Mouse (Mus musculus): ENCODE results near the gene 6820408C15Rik. TPM values are rescaled to one million over a fixed set of nuclear protein-coding genes. Genes with fewer than 3 reads are reported as not detected.
A peak's percentile ranks its signal among the peaks of the same experiment; 100 is the strongest.

6820408C15Rik gene
- polyA plus RNA-seq, 1 experiment from 2014 or later, result 0.76 TPM

DNA sequence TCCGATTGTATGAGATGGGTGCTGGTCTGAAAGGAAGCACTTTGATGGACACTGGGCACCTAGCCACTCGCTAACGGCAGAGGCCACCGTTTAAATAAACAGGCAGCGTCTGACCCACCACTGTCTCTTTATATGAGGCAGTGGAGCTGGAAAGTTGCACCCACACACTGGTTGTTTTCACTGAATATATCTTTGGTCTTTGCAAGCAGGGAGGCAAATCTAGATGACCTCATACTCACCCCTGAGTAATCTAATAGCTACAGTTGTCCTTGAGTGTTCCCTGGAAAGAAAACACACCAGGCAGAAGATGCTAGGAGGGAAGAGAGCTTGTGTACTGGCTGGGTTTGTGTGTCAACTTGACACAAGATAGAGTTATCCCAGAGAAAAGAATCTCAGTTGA lies 32.1 kb downstream of the 6820408C15Rik start:
- TF ChIP-seq CTCF (IDR thresholded peaks at IDR 0.05; ENCODE audit: low read depth), result no peak

DNA sequence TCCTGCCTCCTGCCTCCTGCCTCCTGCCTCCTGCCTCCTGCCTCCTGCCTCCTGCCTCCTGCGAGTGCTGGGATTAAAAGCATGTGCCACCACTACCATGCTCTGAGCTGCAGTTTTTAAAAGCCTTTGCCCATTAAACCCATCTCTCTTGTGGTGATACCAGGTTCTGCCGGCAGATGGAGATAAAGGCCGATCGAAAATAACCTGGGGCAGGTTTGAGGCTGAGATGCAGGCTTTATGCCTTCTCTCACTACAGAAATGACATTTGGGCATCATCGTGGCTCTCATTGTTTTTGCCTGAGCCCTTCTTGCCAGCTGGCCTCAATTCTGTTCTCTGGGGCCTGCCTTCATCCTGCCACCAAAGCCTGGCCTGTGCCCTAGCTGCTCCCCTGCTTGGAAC lies 34.9 kb downstream of the 6820408C15Rik start:
- no peak overlapping the region for H3K9ac ChIP-seq (ENCODE audit: low read depth, low read length)
- no peaks in the 10 kb centered on the region for H3K9me3 ChIP-seq (replicated peaks; ENCODE audit: low read length)
- 3% methylated on average over 5 of the region's 5 CpGs for WGBS
- ATAC-seq (replicated peaks; ENCODE audit: low FRiP score, low read depth), result no peak
- no peak overlapping the region for H3K4me3 ChIP-seq (replicated peaks; ENCODE audit: low read depth, low read length)
- no peaks in the 10 kb centered on the region for H3K4me1 ChIP-seq (replicated peaks; ENCODE audit: insufficient read depth, low read length)
- no peaks in the 10 kb centered on the region for H3K27me3 ChIP-seq (ENCODE audit: insufficient read depth, low read length)
- no peak overlapping the region for H3K4me2 ChIP-seq (ENCODE audit: low read length)
- peak; percentile 80 for TF ChIP-seq CTCF (IDR thresholded peaks at IDR 0.05; ENCODE audit: low read depth)
- H3K27ac ChIP-seq, result no peak overlapping the region
- no peaks in the 10 kb centered on the region for H3K36me3 ChIP-seq (ENCODE audit: insufficient read depth, low read length)
- DNase-seq (ENCODE audit: low spot score), result peak; percentile 73

More for the DNA sequence above, 32.1 kb downstream of the 6820408C15Rik start:
- no peak overlapping the region for H3K9ac ChIP-seq (ENCODE audit: low read depth, low read length)
- no peaks in the 10 kb centered on the region for H3K9me3 ChIP-seq (replicated peaks; ENCODE audit: low read length)
- H3K27me3 ChIP-seq (ENCODE audit: insufficient read depth, low read length), result no peaks in the 10 kb centered on the region
- no peaks in the 10 kb centered on the region for H3K36me3 ChIP-seq (ENCODE audit: insufficient read depth, low read length)
- H3K4me1 ChIP-seq (replicated peaks; ENCODE audit: insufficient read depth, low read length), result 0 out of 2 replicates have a peak, but pooled peaks cover 5% of the 10 kb centered on the region
- 7% methylated on average over 5 of the region's 5 CpGs for WGBS
- no peak overlapping the region for H3K27ac ChIP-seq
- no peak overlapping the region for H3K4me3 ChIP-seq (replicated peaks; ENCODE audit: low read depth, low read length)
- H3K4me2 ChIP-seq (ENCODE audit: low read length), result no peak overlapping the region
- ATAC-seq (replicated peaks; ENCODE audit: low FRiP score, low read depth) (no peak), DNase-seq (ENCODE audit: low spot score) (peak; percentile 66)

DNA sequence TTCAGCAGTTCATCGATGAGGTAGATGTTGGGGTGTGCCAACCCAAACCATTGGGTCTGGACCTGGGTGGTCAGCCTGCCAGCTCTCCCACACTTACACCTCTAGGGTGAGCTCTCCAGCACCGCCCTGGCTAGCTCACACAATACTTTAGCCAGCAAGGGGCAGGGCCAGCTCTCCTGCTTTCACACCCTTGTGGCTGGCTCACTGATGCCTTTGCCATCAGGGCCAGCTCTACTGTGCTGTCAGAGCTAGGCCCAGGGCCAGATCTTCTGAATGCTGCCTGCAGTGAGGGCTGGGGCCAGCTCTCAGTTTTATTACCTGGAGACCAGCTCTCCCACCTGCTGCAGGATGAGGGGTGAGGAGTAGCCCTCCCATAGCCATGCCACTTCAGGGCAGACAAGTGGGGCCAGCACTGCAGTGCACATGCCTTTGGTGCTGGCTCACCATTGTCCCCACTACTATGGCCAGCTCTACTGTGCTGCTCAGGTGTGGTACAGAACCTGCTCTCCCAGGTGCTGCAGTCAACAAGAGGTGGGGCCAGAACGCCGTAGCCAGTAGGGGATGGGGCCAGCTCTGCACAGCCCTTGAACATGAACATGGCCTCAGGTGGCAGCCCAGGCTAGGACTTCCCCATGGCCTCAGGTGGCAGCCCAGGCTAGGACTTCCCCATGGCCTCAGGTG lies 36.9 kb downstream of the 6820408C15Rik start:
- no peaks in the 10 kb centered on the region for H3K9me3 ChIP-seq (replicated peaks; ENCODE audit: low read length)
- H3K27ac ChIP-seq, result no peak overlapping the region
- no peaks in the 10 kb centered on the region for H3K4me1 ChIP-seq (replicated peaks; ENCODE audit: insufficient read depth, low read length)
- no peaks in the 10 kb centered on the region for H3K27me3 ChIP-seq (ENCODE audit: insufficient read depth, low read length)
- H3K4me2 ChIP-seq (ENCODE audit: low read length), result no peak overlapping the region
- ATAC-seq (replicated peaks; ENCODE audit: low FRiP score, low read depth) (no peak), DNase-seq (ENCODE audit: low spot score) (no peak)
- TF ChIP-seq CTCF (IDR thresholded peaks at IDR 0.05; ENCODE audit: low read depth), result no peak
- no peak overlapping the region for H3K9ac ChIP-seq (ENCODE audit: low read depth, low read length)
- no peaks in the 10 kb centered on the region for H3K36me3 ChIP-seq (ENCODE audit: insufficient read depth, low read length)
- no peak overlapping the region for H3K4me3 ChIP-seq (replicated peaks; ENCODE audit: low read depth, low read length)
- WGBS, result 79% methylated on average over 4 of the region's 4 CpGs

DNA sequence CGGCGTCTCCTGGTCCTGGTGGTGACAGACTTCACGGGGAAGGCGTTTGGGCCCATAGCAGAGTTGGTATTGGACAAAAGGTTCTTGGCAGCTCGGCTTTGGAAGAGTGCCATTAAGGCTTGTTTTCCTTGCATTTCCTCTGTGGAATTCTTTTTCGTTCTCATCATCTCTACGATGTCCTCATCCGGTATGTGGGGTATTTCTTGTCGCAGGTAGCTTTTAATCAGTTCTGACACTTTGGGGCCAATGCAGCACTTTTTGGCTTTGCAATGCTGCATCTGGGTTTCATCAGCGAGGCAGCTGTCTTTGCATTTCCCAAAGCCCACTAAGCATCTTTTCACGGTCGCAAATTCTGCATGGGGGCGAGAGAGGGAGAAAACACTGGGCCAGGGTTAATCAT lies 43.9 kb downstream of the 6820408C15Rik start:
- H3K4me2 ChIP-seq (ENCODE audit: low read length), result no peak overlapping the region
- H3K4me1 ChIP-seq (replicated peaks; ENCODE audit: insufficient read depth, low read length), result no peaks in the 10 kb centered on the region
- no peak overlapping the region for H3K4me3 ChIP-seq (replicated peaks; ENCODE audit: low read depth, low read length)
- H3K9me3 ChIP-seq (replicated peaks; ENCODE audit: low read length), result no peaks in the 10 kb centered on the region
- H3K9ac ChIP-seq (ENCODE audit: low read depth, low read length), result no peak overlapping the region
- ATAC-seq (replicated peaks; ENCODE audit: low FRiP score, low read depth), result no peak
- WGBS, result 47% methylated on average over 13 of the region's 13 CpGs
- no peak for TF ChIP-seq CTCF (IDR thresholded peaks at IDR 0.05; ENCODE audit: low read depth)
- H3K27me3 ChIP-seq (ENCODE audit: insufficient read depth, low read length), result no peaks in the 10 kb centered on the region
- no peaks in the 10 kb centered on the region for H3K36me3 ChIP-seq (ENCODE audit: insufficient read depth, low read length)
- no peak overlapping the region for H3K27ac ChIP-seq
- DNase-seq (ENCODE audit: low spot score), result no peak

DNA sequence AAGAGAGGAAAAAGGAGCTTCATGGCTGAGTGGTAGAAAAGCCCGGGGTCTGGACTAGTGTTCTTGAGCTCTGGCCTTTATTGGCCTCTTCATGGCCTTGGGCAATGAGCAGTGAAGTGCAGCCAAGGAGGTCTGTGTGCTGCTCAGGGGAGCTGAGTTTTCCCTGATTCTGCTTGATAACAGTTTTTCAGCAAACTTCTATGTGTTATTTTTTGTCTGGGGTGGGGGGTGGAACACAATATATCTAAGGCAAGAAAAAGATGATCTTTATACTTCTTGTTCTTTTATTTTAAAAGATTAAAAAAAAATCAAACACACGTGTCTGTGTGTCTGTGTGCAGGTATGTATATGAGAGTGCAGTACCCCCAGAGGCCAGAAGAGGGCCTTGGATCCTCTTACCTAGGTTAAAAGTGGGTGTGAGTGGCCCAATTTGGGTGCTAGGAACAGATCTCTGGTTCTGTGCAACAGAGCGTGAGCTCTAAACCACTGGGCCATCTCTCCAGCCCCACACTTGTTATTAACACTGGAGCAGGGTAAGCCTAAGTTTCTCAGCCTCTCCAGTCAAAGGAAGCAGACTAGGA lies 49.3 kb downstream of the 6820408C15Rik start, which contains the start of gene Defb23:
Defb23 (minus strand) TSS at position 51 of the 581 bp plus-strand sequence.
- TF ChIP-seq CTCF (IDR thresholded peaks at IDR 0.05; ENCODE audit: low read depth), result no peak; the same call in 1 of the 2 replicates
- no peak within 1 kb of the TSS for H3K27ac ChIP-seq
- no peak for DNase-seq (ENCODE audit: low spot score)
- H3K9ac ChIP-seq (ENCODE audit: low read depth, low read length), result no peak within 1 kb of the TSS
- no peaks in the 10 kb centered on the region for H3K36me3 ChIP-seq (ENCODE audit: insufficient read depth, low read length)
- H3K27me3 ChIP-seq (ENCODE audit: insufficient read depth, low read length), result no peaks in the 10 kb centered on the region
- no peak for ATAC-seq (replicated peaks; ENCODE audit: low FRiP score, low read depth)
- H3K4me3 ChIP-seq (replicated peaks; ENCODE audit: low read depth, low read length), result no peak within 1 kb of the TSS
- no peaks in the 10 kb centered on the region for H3K4me1 ChIP-seq (replicated peaks; ENCODE audit: insufficient read depth, low read length)
- 82% methylated on average over 3 of the region's 3 CpGs for WGBS
- H3K4me2 ChIP-seq (ENCODE audit: low read length), result no peak within 1 kb of the TSS
- H3K9me3 ChIP-seq (replicated peaks; ENCODE audit: low read length), result no peaks in the 10 kb centered on the region

DNA sequence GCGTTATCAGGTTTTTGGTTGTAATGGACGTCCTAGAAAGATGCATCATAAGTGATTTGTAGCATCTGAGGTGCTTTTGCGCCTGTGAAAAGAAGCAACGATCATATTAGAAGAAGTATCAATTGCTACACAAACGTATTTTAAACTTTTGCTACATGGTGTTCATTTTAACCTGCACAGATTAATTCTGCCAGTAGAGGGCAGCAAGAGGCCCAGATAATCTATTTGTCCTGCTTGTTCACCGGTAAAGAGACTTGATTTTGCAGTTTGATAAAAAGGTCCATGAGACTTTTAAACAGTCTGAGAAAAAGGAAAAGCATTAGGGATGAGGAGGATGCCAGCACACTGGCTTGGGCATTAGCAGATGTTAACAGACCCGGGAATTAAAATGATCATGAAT lies 55.6 kb downstream of the 6820408C15Rik start:
- no peak overlapping the region for H3K27ac ChIP-seq
- no peak overlapping the region for H3K4me2 ChIP-seq (ENCODE audit: low read length)
- no peak overlapping the region for H3K9ac ChIP-seq (ENCODE audit: low read depth, low read length)
- no peak for ATAC-seq (replicated peaks; ENCODE audit: low FRiP score, low read depth)
- DNase-seq (ENCODE audit: low spot score), result peak; percentile 79
- no peaks in the 10 kb centered on the region for H3K36me3 ChIP-seq (ENCODE audit: insufficient read depth, low read length)
- no peaks in the 10 kb centered on the region for H3K9me3 ChIP-seq (replicated peaks; ENCODE audit: low read length)
- no peaks in the 10 kb centered on the region for H3K27me3 ChIP-seq (ENCODE audit: insufficient read depth, low read length)
- no peaks in the 10 kb centered on the region for H3K4me1 ChIP-seq (replicated peaks; ENCODE audit: insufficient read depth, low read length)
- 22% methylated on average over 7 of the region's 7 CpGs for WGBS
- peak; percentile 93 for TF ChIP-seq CTCF (IDR thresholded peaks at IDR 0.05; ENCODE audit: low read depth)
- no peak overlapping the region for H3K4me3 ChIP-seq (replicated peaks; ENCODE audit: low read depth, low read length)
